Mouse (Mus musculus) intestine, embryonic 15.5 days (tissue): ENCODE results near the gene Hgfac. TPM values are rescaled to one million over a fixed set of nuclear protein-coding genes. Genes with fewer than 3 reads are reported as not detected.

Source experiments
- ATAC-seq: fragments of 200-750 bp; cut with Nextera tagmentation; 2 replicates; pipeline ENCODE4 v1.8.0; 2017; ENCODE audit warnings: moderate TSS enrichment, moderate library complexity
- H3K27ac ChIP-seq: fragments of 300-500 bp; sonication (generic); 2 replicates; pipeline ENCODE4 v1.5.1; 2015; ENCODE audit warnings: mild to moderate bottlenecking, inconsistent platforms
- H3K27me3 ChIP-seq: fragments of 300-500 bp; sonication (generic); replicated peaks from 2 replicates; pipeline ENCODE4 v1.6.1; 2015; ENCODE audit warnings: inconsistent platforms
- H3K36me3 ChIP-seq: fragments of 300-500 bp; sonication (generic); 2 replicates; pipeline ENCODE4 v1.6.1; 2015; ENCODE audit warnings: inconsistent platforms
- H3K4me1 ChIP-seq: fragments of 300-500 bp; sonication (generic); replicated peaks from 2 replicates; pipeline ENCODE4 v1.6.1; 2015; ENCODE audit warnings: inconsistent platforms
- H3K4me2 ChIP-seq: fragments of 300-500 bp; sonication (generic); replicated peaks from 2 replicates; pipeline ENCODE4 v1.6.1; 2015; ENCODE audit warnings: mild to moderate bottlenecking, inconsistent platforms
- H3K4me3 ChIP-seq: fragments of 300-500 bp; sonication (generic); replicated peaks from 2 replicates; pipeline ENCODE4 v1.5.1; 2015; ENCODE audit warnings: inconsistent platforms
- H3K9ac ChIP-seq: fragments of 300-500 bp; sonication (generic); 2 replicates; pipeline ENCODE4 v1.6.1; 2015; ENCODE audit warnings: inconsistent platforms
- H3K9me3 ChIP-seq: fragments of 300-500 bp; sonication (generic); 2 replicates; pipeline ENCODE4 v1.6.1; 2016; ENCODE audit warnings: inconsistent platforms
- WGBS: fragments of 180-500 bp; shearing (Covaris S2); methylation state at CpG from one replicate; pipeline ENCODE4 v1.1.7; 2015; 5-methylcytosine and 5-hydroxymethylcytosine counted together
- polyA plus RNA-seq: library from polyadenylated mRNA; unstranded; fragments of >200 nt; fragmentation: Nextera tagmentation; extraction: Ambion mirVana; gene quantifications from 2 replicates; pipeline ENCODE4 v1.2.1, GENCODE M21; 2015

Gene Hgfac
- polyA plus RNA-seq, 1 experiment from 2014 or later: 4.9 TPM

DNA sequence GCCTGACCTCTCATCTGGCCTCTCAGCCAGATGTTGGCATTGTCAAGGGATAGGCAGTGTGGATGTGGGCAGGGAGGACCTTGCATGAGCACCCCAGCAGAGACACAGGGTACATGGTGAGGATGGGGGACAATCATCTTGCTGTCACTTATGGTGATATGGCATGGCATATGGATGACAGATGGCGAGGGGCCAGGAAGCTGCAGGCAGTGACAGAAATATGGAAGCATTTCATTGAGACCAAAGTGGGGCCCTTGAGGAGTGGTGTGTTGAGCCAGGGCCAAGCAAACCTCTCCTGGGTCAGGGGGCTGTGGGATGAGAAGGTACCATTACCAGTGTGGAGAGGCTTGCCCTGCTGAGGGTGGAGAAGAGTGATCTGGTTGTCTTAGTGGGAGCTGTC is 35.1 kb downstream of the Hgfac start:
- no peak overlapping the region for H3K9ac ChIP-seq
- H3K4me3 ChIP-seq: no peak overlapping the region
- no peak overlapping the region for H3K27ac ChIP-seq
- no peaks in the 10 kb centered on the region for H3K9me3 ChIP-seq
- no peak overlapping the region for H3K4me2 ChIP-seq
- H3K4me1 ChIP-seq: no peaks in the 10 kb centered on the region
- no peaks in the 10 kb centered on the region for H3K36me3 ChIP-seq
- peaks cover 8% of the 10 kb centered on the region for H3K27me3 ChIP-seq
- no peak for ATAC-seq
- WGBS: 78% methylated on average over 1 of the region's 1 CpGs

DNA sequence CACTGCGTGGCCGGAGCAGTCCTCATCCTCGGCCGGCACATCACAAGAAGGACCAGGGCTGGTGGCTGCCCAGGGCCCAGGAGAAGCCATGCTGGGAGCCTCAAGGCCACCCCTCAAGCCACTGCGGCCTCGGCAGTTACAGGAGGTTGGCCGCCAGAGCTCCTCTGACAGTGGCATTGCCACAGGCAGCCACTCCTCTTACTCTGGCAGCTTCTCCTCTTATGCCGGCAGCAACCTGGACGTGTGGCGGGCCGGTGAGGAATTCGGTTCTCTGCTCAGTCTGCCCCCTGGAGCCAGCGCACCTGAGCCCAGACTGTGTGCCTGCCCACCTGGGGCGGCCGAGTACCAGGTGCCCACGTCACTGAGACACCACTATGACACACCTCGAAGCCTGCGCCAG is 37.8 kb downstream of the Hgfac start:
- 41% methylated on average over 18 of the region's 18 CpGs for WGBS
- no peak overlapping the region for H3K4me3 ChIP-seq

DNA sequence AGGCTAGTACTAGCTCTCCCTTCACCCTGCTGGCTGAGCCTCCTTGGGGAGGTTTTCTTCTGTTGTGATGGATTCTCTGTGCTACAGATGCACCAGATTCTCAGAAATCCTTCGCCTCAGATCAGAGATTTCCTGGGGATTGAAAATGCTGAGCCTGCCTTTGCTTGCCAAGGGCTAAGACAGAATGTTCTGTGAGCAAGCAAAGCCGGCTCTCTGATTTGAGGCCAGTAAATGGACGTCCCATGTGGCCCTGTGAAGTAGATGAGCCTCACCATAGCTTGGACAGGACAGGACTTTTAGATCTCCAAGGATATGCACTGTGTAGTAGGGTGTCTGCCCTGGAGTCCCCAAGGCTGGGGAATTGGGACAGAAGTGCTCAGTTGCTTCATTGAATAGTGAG is 43.6 kb downstream of the Hgfac start:
- Histone ChIP-seq H3K27ac (no peak overlapping the region), H3K4me2 (no peak overlapping the region), H3K9ac (no peak overlapping the region), H3K4me1 (no peaks in the 10 kb centered on the region), H3K27me3 (peaks cover 4% of the 10 kb centered on the region; the same call in 1 of the 2 replicates), H3K36me3 (no peaks in the 10 kb centered on the region), H3K9me3 (no peaks in the 10 kb centered on the region), H3K4me3 (no peak overlapping the region)
- WGBS: 74% methylated on average over 3 of the region's 3 CpGs
- ATAC-seq: no peak

More for the DNA sequence above, 37.8 kb downstream of the Hgfac start:
- Histone ChIP-seq H3K27ac (no peak overlapping the region), H3K9ac (no peak overlapping the region), H3K36me3 (no peaks in the 10 kb centered on the region), H3K4me2 (no peak overlapping the region), H3K9me3 (no peaks in the 10 kb centered on the region), H3K4me1 (no peaks in the 10 kb centered on the region), H3K27me3 (peaks cover 8% of the 10 kb centered on the region)
- no peak for ATAC-seq

DNA sequence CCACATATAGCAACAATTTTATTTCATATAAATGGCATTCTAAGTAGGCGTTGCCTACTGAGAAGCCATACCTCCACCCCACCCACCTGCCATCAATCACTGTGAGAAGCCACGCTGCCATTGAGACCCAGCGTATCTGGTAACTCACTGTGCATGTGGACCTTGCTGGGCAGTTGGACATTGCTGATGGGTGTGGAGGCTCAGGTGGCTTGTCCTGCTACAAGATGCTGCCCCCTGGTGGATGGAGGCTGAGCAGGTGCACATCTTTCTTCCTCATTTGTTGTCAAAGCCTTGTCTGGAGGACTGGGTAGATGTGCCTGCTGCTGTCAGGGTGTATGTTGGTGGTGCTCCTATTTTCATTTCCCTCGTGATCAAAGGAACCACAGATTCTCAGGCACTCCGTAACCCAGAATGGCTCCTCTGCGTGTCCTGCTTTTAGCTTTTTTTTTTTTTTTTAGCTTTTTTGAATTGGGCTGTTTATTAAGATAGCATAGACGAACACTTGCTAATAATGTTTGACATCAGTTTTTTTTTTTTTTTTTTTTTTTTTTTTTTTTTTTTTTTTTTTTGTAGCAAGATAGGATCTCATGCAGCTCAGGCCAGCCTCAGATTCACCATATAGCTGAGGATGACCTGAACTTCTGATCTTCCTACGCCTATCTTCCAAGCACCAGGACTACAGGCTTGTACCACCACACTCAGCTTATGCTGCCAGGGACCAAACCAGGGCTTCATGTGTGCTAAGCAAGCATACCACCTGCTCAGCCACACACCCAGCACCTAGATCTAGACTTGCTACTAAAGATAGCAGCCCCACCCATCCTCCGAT is 47.7 kb downstream of the Hgfac start:
- H3K36me3 ChIP-seq: peaks cover 9% of the 10 kb centered on the region; the same call in 1 of the 2 replicates
- H3K4me3 ChIP-seq: no peak overlapping the region
- whole genome bisulfite sequencing: 67% methylated on average over 9 of the region's 9 CpGs
- H3K9me3 ChIP-seq: no peaks in the 10 kb centered on the region
- H3K4me2 ChIP-seq: no peak overlapping the region
- ATAC-seq: no peak
- H3K9ac ChIP-seq: no peak overlapping the region
- H3K27me3 ChIP-seq: no peaks in the 10 kb centered on the region; the same call in 1 of the 2 replicates
- H3K27ac ChIP-seq: no peak overlapping the region
- no peaks in the 10 kb centered on the region for H3K4me1 ChIP-seq

DNA sequence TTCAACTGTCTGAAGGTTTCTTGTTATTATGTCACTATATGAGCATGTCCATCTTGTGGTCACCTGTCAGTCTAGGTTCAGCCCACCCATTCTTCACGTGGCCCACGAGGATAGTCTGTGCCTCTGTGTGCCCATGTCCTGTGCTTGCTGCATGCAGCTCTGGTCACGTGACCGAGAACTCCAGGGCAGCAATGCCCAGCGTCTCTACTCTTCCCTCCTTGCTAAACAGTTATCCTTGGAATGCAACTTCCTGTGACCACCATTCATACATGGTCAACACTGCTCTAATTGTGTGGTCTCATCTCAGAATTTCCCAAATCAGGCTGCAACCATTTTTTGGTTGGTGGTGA is 48.3 kb downstream of the Hgfac start:
- Histone ChIP-seq H3K4me3 (no peak overlapping the region), H3K36me3 (peaks cover 12% of the 10 kb centered on the region; the same call in 1 of the 2 replicates), H3K27ac (no peak overlapping the region), H3K9me3 (no peaks in the 10 kb centered on the region), H3K27me3 (no peaks in the 10 kb centered on the region; the same call in 1 of the 2 replicates), H3K9ac (no peak overlapping the region), H3K4me2 (no peak overlapping the region), H3K4me1 (no peaks in the 10 kb centered on the region)
- ATAC-seq: no peak
- WGBS: 75% methylated on average over 5 of the region's 5 CpGs

DNA sequence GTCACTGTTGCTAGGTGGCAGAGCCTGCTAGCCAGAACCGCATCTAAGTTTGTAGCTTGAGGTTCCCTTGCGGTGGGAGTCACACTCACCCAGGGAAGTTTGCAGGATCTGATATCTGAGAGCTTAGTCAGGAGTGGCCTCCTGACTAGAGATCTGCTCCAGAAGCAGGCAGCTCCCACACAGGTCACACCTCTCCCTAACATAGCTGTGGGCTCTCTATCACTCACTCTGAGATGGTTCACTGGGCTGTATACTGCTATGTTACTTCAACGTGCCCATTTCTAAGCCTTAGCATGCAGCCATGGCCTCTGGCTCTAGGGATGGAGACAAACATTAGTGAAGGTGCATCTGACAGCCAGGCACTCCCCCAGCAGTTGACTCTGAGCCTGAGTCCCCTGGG is 50.3 kb downstream of the Hgfac start:
- Histone ChIP-seq H3K4me1 (no peaks in the 10 kb centered on the region), H3K36me3 (peaks cover 16% of the 10 kb centered on the region; the same call in 1 of the 2 replicates), H3K4me2 (no peak overlapping the region), H3K4me3 (no peak overlapping the region), H3K9me3 (no peaks in the 10 kb centered on the region), H3K27me3 (no peaks in the 10 kb centered on the region), H3K9ac (no peak overlapping the region), H3K27ac (no peak overlapping the region)
- WGBS: 87% methylated on average over 3 of the region's 3 CpGs
- ATAC-seq: no peak

Other genes starting within 250 kb of the Hgfac start
- gene Msantd1, start 133.5 kb upstream of the Hgfac start, polyA plus RNA-seq: 0.55 and 0.64 TPM in 2 replicates
- gene Rgs12, start 92.1 kb upstream of the Hgfac start, polyA plus RNA-seq: 16.6 and 17.3 TPM in 2 replicates
- gene Dok7, start 15.3 kb downstream of the Hgfac start, polyA plus RNA-seq: 1.3 TPM in 2 replicates
- gene Lrpap1, start 64.3 kb downstream of the Hgfac start, polyA plus RNA-seq: 90.3 and 94.7 TPM in 2 replicates
- gene Adra2c, start 236.8 kb downstream of the Hgfac start, polyA plus RNA-seq: 0.05 and 0.08 TPM in 2 replicates